ENCODE assay signal across 8 mouse cellular contexts in the genomic region with DNA sequence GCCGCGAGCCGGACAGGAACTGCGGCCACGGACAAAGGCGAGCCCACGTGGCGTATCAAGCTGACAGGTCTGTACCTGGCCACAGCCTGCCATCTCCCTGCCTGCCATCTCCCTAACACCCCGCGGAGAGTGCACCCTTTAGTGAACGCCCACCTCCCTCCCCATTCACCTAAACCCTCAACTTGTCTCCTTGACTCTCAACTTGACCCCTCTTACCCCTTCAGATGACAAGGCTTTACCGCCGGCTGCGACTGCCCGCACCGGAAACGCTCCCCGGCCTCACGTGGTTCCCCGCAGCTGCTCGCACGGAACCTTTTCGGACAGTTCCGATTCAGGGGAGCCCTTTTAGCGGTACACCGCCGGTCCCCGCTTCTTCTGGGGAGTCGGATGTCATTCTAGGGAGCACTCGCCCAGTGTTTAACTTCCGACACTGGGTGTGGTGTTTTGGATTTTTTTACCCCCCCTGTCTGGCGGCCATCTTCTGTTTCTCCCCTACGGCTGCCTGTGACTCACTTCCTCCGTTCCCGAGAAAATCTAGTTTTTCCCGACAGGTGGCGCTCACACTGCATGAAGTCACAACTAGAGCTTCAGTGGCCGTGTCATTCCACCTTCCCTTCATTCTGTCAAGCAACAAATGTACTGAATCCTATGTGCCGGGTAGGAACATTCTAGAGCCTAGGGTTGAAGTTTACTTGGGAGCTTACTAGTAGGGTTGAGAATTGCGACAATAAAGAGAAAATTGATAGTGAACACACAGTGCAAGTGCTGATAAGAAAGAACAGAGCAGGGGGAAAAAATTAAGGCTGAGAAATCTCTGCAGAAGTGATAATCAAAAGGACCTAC. TPM values are rescaled to one million over a fixed set of nuclear protein-coding genes. Genes with fewer than 3 reads are reported as not detected.
A peak's percentile ranks its signal among the peaks of the same experiment; 100 is the strongest.
DNase-seq lines count a peak whose midpoint lies in the region; ATAC-seq and TF ChIP-seq lines count a peak whose summit lies in the region.

A gene (minus strand): TSS at position 289 of the 843 bp plus-strand sequence.
A gene (minus strand): TSS at position 517 of the 843 bp plus-strand sequence.

- peaks cover 30% of the 10 kb centered on the region for H3K36me3 ChIP-seq in heart, embryonic 12.5 days
- H3K36me3 ChIP-seq in kidney, postnatal 0 days (ENCODE audit: insufficient read depth, low read length), result peaks cover 15% of the 10 kb centered on the region; the same call in 1 of the 2 replicates
- peaks cover 21% of the 10 kb centered on the region for H3K36me3 ChIP-seq in liver, embryonic 11.5 days (ENCODE audit: control insufficient read depth, insufficient read depth, low read length)
- peaks cover 21% of the 10 kb centered on the region for H3K36me3 ChIP-seq in stomach, embryonic 14.5 days (ENCODE audit: control insufficient read depth, insufficient read depth, low read length)

- peak; percentile 99 for DNase-seq in CD4-positive helper T cell, adult 2 months (ENCODE audit: low read depth, low spot score)
- peak; percentile 98 for DNase-seq in brain, embryonic 18.5 days (ENCODE audit: low read depth, low spot score)
- peak; percentile 99 for DNase-seq in kidney, postnatal 0 days (ENCODE audit: low spot score)
- peak; percentile 98 for DNase-seq in liver, embryonic 11.5 days (ENCODE audit: low spot score)
- peak; percentile 99 for DNase-seq in naive thymus-derived CD4-positive, alpha-beta T cell, adult 2 months (ENCODE audit: low read depth)

- H3K9ac ChIP-seq in heart, embryonic 12.5 days, result peak within 1 kb of the TSS; percentile 82
- H3K9ac ChIP-seq in kidney, postnatal 0 days (ENCODE audit: low read depth, low read length), result peak within 1 kb of the TSS; percentile 56
- H3K9ac ChIP-seq in liver, embryonic 11.5 days (ENCODE audit: low read depth, low read length), result peak within 1 kb of the TSS; percentile 84
- peak within 1 kb of the TSS; percentile 60 for H3K9ac ChIP-seq in stomach, embryonic 14.5 days (replicated peaks; ENCODE audit: low read depth, low read length)

- H3K27ac ChIP-seq in heart, embryonic 12.5 days (ENCODE audit: poor library complexity, severe bottlenecking), result peak within 1 kb of the TSS; percentile 61
- H3K27ac ChIP-seq in kidney, postnatal 0 days, result peak within 1 kb of the TSS; percentile 70
- H3K27ac ChIP-seq in liver, embryonic 11.5 days (ENCODE audit: low read depth, low read length), result peak within 1 kb of the TSS; percentile 59; the same call in 1 of the 2 replicates
- H3K27ac ChIP-seq in stomach, embryonic 14.5 days (ENCODE audit: low read length), result peak within 1 kb of the TSS; percentile 61

- ATAC-seq in erythroid progenitor cell, adult 5-6 weeks (replicated peaks; ENCODE audit: low FRiP score, poor library complexity, severe bottlenecking), result peak; percentile 94
- ATAC-seq in heart, embryonic 12.5 days (ENCODE audit: insufficient number of reproducible peaks, low FRiP score), result peak; percentile 94
- ATAC-seq in kidney, postnatal 0 days (replicated peaks; ENCODE audit: low FRiP score, low read depth), result peak; percentile 95
- ATAC-seq in liver, embryonic 11.5 days (replicated peaks; ENCODE audit: low FRiP score), result peak; percentile 94
- peak; percentile 95 for ATAC-seq in stomach, embryonic 14.5 days (ENCODE audit: insufficient number of reproducible peaks, insufficient read depth, low FRiP score, low read depth)

- no peaks in the 10 kb centered on the region for H3K9me3 ChIP-seq in heart, embryonic 12.5 days (replicated peaks)
- H3K9me3 ChIP-seq in kidney, postnatal 0 days (replicated peaks; ENCODE audit: low read length), result no peaks in the 10 kb centered on the region
- no peaks in the 10 kb centered on the region for H3K9me3 ChIP-seq in liver, embryonic 11.5 days (ENCODE audit: control insufficient read depth, low read length)
- no peaks in the 10 kb centered on the region for H3K9me3 ChIP-seq in stomach, embryonic 14.5 days (ENCODE audit: control insufficient read depth, low read depth, low read length)

- H3K27me3 ChIP-seq in heart, embryonic 12.5 days (replicated peaks), result no peaks in the 10 kb centered on the region
- H3K27me3 ChIP-seq in kidney, postnatal 0 days (ENCODE audit: insufficient read depth, low read length), result no peaks in the 10 kb centered on the region
- no peaks in the 10 kb centered on the region for H3K27me3 ChIP-seq in liver, embryonic 11.5 days (replicated peaks; ENCODE audit: control insufficient read depth, insufficient read depth, low read length)
- no peaks in the 10 kb centered on the region for H3K27me3 ChIP-seq in stomach, embryonic 14.5 days (ENCODE audit: control insufficient read depth, insufficient read depth, low read length)

- H3K4me3 ChIP-seq in heart, embryonic 12.5 days, result peak within 1 kb of the TSS; percentile 73
- peak within 1 kb of the TSS; percentile 56 for H3K4me3 ChIP-seq in kidney, postnatal 0 days (replicated peaks; ENCODE audit: low read depth, low read length)
- peak within 1 kb of the TSS; percentile 75 for H3K4me3 ChIP-seq in liver, embryonic 11.5 days (ENCODE audit: low read depth, low read length)
- H3K4me3 ChIP-seq in stomach, embryonic 14.5 days (ENCODE audit: low read depth, low read length), result peak within 1 kb of the TSS; percentile 72

- peaks cover 14% of the 10 kb centered on the region for H3K4me1 ChIP-seq in heart, embryonic 12.5 days (replicated peaks)
- H3K4me1 ChIP-seq in kidney, postnatal 0 days (replicated peaks; ENCODE audit: insufficient read depth, low read length), result 0 out of 2 replicates have a peak, but pooled peaks cover 3% of the 10 kb centered on the region
- no peaks in the 10 kb centered on the region for H3K4me1 ChIP-seq in liver, embryonic 11.5 days (replicated peaks; ENCODE audit: control insufficient read depth, insufficient read depth, low read length)
- 0 out of 2 replicates have a peak, but pooled peaks cover 4% of the 10 kb centered on the region for H3K4me1 ChIP-seq in stomach, embryonic 14.5 days (ENCODE audit: control insufficient read depth, insufficient read depth, low read length)

- peak within 1 kb of the TSS; percentile 82 for H3K4me2 ChIP-seq in heart, embryonic 12.5 days
- peak within 1 kb of the TSS; percentile 75 for H3K4me2 ChIP-seq in kidney, postnatal 0 days (ENCODE audit: low read length)
- H3K4me2 ChIP-seq in liver, embryonic 11.5 days, result peak within 1 kb of the TSS; percentile 63
- peak within 1 kb of the TSS; percentile 83 for H3K4me2 ChIP-seq in stomach, embryonic 14.5 days (replicated peaks; ENCODE audit: low read depth, low read length)

- TF ChIP-seq CTCF in kidney, postnatal 0 days (IDR thresholded peaks at IDR 0.05; ENCODE audit: low read depth), result peak; percentile 96

- WGBS in heart, embryonic 12.5 days, result under 1% methylated on average over 40 of the region's 40 CpGs
- WGBS in kidney, postnatal 0 days, result under 1% methylated on average over 40 of the region's 40 CpGs
- under 1% methylated on average over 40 of the region's 40 CpGs for WGBS in liver, embryonic 11.5 days
- WGBS in stomach, embryonic 14.5 days, result under 1% methylated on average over 40 of the region's 40 CpGs

RNA-seq across cellular contexts. Expression of the first gene that starts in this region (rescaled TPM):
- 32.3 and 33.5 TPM in 2 replicates for total RNA-seq in erythroid progenitor cell, adult 5-6 weeks (2015; ENCODE audit: low replicate concordance)
- total RNA-seq in erythroid progenitor cell, adult 5-6 weeks (2017; ENCODE audit: low replicate concordance), result 5.0 TPM in 1 of 2 replicates, not detected in the other
- polyA plus RNA-seq in heart, embryonic 12.5 days (2016; fragmentation: Nextera tagmentation; extraction: Ambion mirVana), result 272 and 292 TPM in 2 replicates
- 353 and 385 TPM in 2 replicates for polyA plus RNA-seq in kidney, postnatal 0 days (2015; fragmentation: Nextera tagmentation; extraction: Ambion mirVana)
- 393 TPM in 2 replicates for polyA plus RNA-seq in liver, embryonic 11.5 days (2014; fragmentation: Nextera tagmentation; extraction: Ambion mirVana)
- 357 and 372 TPM in 2 replicates for polyA plus RNA-seq in stomach, embryonic 14.5 days (2014; fragmentation: Nextera tagmentation; extraction: Ambion mirVana)

RNA-seq across cellular contexts. Expression of the second gene that starts in this region (rescaled TPM):
- 11.3 and 17.7 TPM in 2 replicates for total RNA-seq in erythroid progenitor cell, adult 5-6 weeks (2015; ENCODE audit: low replicate concordance)
- total RNA-seq in erythroid progenitor cell, adult 5-6 weeks (2017; ENCODE audit: low replicate concordance), result 7.6 and 42.3 TPM in 2 replicates
- polyA plus RNA-seq in heart, embryonic 12.5 days (2016; fragmentation: Nextera tagmentation; extraction: Ambion mirVana), result 88.4 and 101 TPM in 2 replicates
- 132 TPM in 2 replicates for polyA plus RNA-seq in kidney, postnatal 0 days (2015; fragmentation: Nextera tagmentation; extraction: Ambion mirVana)
- polyA plus RNA-seq in liver, embryonic 11.5 days (2014; fragmentation: Nextera tagmentation; extraction: Ambion mirVana), result 315 and 317 TPM in 2 replicates
- polyA plus RNA-seq in stomach, embryonic 14.5 days (2014; fragmentation: Nextera tagmentation; extraction: Ambion mirVana), result 154 and 155 TPM in 2 replicates

Comparison
In these comparisons a context has a peak if more than half of its experiments do, and no peak if none do; other contexts are left out.
1. Peak in every context shown above with its lines: DNase-seq, ATAC-seq, H3K4me3 ChIP-seq and H3K27ac ChIP-seq.